Mouse (Mus musculus) C2C12 (cell line): ENCODE measurements around the gene Mthfd1l.

ENCODE experiments used
- CTCF ChIP-seq: IDR thresholded peaks from one replicate; pipeline ENCODE4 v1.5.1; 2011; ENCODE audit not compliant: control insufficient read depth, insufficient read depth, insufficient read length
- MAX ChIP-seq: IDR thresholded peaks from one replicate; pipeline ENCODE4 v1.6.1; 2011; ENCODE audit warnings: mild to moderate bottlenecking, control low read depth
- MYOD1 ChIP-seq: IDR thresholded peaks from one replicate; pipeline ENCODE4 v1.6.1; 2011; ENCODE audit warnings: low read depth; ENCODE audit not compliant: control insufficient read depth, insufficient read length
- USF1 ChIP-seq: IDR thresholded peaks from one replicate; pipeline ENCODE4 v1.6.1; 2011; ENCODE audit warnings: low read depth, mild to moderate bottlenecking, control low read depth, moderate library complexity

DNA sequence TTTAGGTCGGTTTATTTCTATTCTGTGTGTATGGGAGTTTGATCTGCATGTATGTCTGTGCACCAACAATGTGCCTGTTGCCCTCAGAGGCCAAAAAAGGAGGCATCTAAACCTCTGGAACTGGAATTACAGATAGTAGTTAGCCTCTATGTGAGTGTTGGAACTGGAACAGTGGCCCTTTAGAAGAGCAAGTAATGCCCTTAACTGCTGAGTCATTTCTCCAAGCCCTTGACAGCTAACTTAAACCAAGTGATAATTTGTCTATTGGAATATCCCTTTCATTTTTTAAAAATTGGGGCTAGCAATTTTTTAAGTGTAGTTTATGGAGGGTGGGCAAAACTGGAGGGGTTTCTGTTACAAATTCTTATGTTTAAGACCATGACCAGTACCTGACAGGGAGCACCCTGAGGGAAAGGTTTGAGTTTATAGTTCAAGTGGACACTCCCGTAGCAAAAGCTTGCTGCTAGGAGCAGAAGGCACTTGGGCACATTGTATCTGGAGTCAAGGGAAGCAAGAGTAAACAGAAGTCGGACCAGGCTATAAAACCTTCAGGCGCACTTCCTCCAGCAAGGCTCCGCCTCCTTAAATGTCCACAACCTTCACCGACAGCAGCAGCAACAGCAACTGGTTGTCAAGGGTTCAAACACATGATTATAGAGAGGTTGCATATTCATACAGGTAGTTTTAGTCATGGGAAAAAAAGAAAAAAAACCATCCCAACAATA lies 3.1 kb downstream of the Mthfd1l start:
- TF ChIP-seq CTCF (no peak), USF1 (no peak), MAX (no peak), MYOD1 (no peak)
